Comparison of ENCODE assay signal across 8 mouse cellular contexts in the genomic region with DNA sequence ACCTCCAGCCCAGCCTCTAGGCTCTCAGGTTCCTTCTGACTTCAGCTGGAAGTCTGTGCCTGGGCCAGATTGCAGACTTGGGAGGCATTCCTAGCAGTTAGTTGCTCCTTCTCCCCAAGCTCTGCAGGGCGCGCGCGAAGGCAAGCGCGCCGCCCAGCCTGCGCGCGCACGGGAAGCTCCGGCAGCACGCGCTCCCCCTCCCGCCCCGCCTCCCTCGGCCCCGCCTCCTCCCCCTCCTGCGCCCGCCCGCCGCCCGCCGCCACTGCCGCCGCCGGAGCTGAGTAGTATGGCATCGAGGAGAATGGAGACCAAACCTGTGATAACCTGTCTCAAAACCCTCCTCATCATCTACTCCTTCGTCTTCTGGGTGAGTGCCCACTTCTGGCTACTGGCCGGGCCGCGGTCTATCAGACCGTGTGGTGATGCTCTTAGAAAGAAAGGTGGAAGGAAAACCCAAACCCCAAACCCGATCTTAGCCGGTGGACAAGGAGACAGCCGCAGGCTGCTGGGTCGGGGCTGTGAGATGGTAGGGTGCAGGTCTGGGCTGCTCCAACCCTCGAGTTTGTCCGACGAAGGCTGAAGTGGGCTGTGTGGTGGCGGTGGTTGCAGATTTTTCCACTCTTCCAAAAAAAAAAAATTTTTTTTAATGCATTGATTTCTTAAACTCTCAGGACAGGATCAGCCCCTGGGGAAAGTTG. TPM values are rescaled to one million over a fixed set of nuclear protein-coding genes. Genes with fewer than 3 reads are reported as not detected.
DNase-seq lines count a peak whose midpoint lies in the region; ATAC-seq and TF ChIP-seq lines count a peak whose summit lies in the region.

A gene (plus strand): TSS at position 287 of the 698 bp plus-strand sequence.

- no peaks in the 10 kb centered on the region for H3K9me3 ChIP-seq in embryonic facial prominence, embryonic 13.5 days
- H3K9me3 ChIP-seq in limb, embryonic 12.5 days: no peaks in the 10 kb centered on the region
- H3K9me3 ChIP-seq in midbrain, embryonic 12.5 days: no peaks in the 10 kb centered on the region

- TF ChIP-seq POLR2A in brain, embryonic 14.5 days (IDR thresholded peaks at IDR 0.05; ENCODE audit: borderline replicate concordance, extremely low read depth, insufficient read depth, insufficient read length, poor library complexity, severe bottlenecking): 0 out of 2 replicates have a peak, but pooled peaks have one; percentile 22
- TF ChIP-seq POLR2A in heart, adult 2 months (IDR thresholded peaks at IDR 0.05; ENCODE audit: insufficient read depth, low read depth, low read length): peak; percentile 57; the same call in 1 of the 2 replicates
- 0 out of 2 replicates have a peak, but pooled peaks have one; percentile 11 for TF ChIP-seq POLR2A in small intestine, adult 2 months (IDR thresholded peaks at IDR 0.05; ENCODE audit: low read depth, low read length)

- peak within 1 kb of the TSS; percentile 65 for H3K4me2 ChIP-seq in embryonic facial prominence, embryonic 13.5 days
- peak within 1 kb of the TSS; percentile 63 for H3K4me2 ChIP-seq in limb, embryonic 12.5 days
- peak within 1 kb of the TSS; percentile 56 for H3K4me2 ChIP-seq in midbrain, embryonic 12.5 days (replicated peaks)

- H3K36me3 ChIP-seq in embryonic facial prominence, embryonic 13.5 days: no peaks in the 10 kb centered on the region
- no peaks in the 10 kb centered on the region for H3K36me3 ChIP-seq in heart, adult 2 months (ENCODE audit: control insufficient read depth, insufficient read depth, low read length)
- no peaks in the 10 kb centered on the region for H3K36me3 ChIP-seq in limb, embryonic 12.5 days
- no peaks in the 10 kb centered on the region for H3K36me3 ChIP-seq in midbrain, embryonic 12.5 days
- H3K36me3 ChIP-seq in small intestine, adult 2 months (ENCODE audit: control insufficient read depth, insufficient read depth, low read length): no peaks in the 10 kb centered on the region

- peak; percentile 79 for ATAC-seq in embryonic facial prominence, embryonic 13.5 days (ENCODE audit: insufficient number of reproducible peaks, insufficient read depth, low FRiP score, low TSS enrichment, low read depth)
- peak; percentile 71; the same call in 1 of the 2 replicates for ATAC-seq in limb, embryonic 12.5 days (ENCODE audit: insufficient number of reproducible peaks, insufficient read depth, low FRiP score, low TSS enrichment, low read depth)
- ATAC-seq in midbrain, embryonic 12.5 days (ENCODE audit: low FRiP score, low read depth): peak; percentile 88

- peak within 1 kb of the TSS; percentile 66 for H3K9ac ChIP-seq in embryonic facial prominence, embryonic 13.5 days
- peak within 1 kb of the TSS; percentile 73 for H3K9ac ChIP-seq in heart, adult 2 months (ENCODE audit: low read depth, low read length)
- peak within 1 kb of the TSS; percentile 51 for H3K9ac ChIP-seq in limb, embryonic 12.5 days (replicated peaks)
- peak within 1 kb of the TSS; percentile 57 for H3K9ac ChIP-seq in midbrain, embryonic 12.5 days (replicated peaks)

- WGBS in embryonic facial prominence, embryonic 13.5 days: 23% methylated on average over 27 of the region's 41 CpGs
- 14% methylated on average over 36 of the region's 41 CpGs for WGBS in heart, adult 2 months
- WGBS in limb, embryonic 12.5 days: 19% methylated on average over 34 of the region's 41 CpGs
- WGBS in midbrain, embryonic 12.5 days: 19% methylated on average over 18 of the region's 41 CpGs
- 11% methylated on average over 24 of the region's 41 CpGs for WGBS in small intestine, adult 2 months

- no peak for TF ChIP-seq EP300 in heart, adult 2 months (IDR thresholded peaks at IDR 0.05; ENCODE audit: insufficient read depth, low read depth, low read length)

- H3K27me3 ChIP-seq in embryonic facial prominence, embryonic 13.5 days: peaks cover 14% of the 10 kb centered on the region
- no peaks in the 10 kb centered on the region for H3K27me3 ChIP-seq in heart, adult 2 months (ENCODE audit: control insufficient read depth, insufficient read depth, low read length)
- H3K27me3 ChIP-seq in limb, embryonic 12.5 days: peaks cover 10% of the 10 kb centered on the region
- H3K27me3 ChIP-seq in midbrain, embryonic 12.5 days: no peaks in the 10 kb centered on the region
- H3K27me3 ChIP-seq in small intestine, adult 2 months (ENCODE audit: control insufficient read depth, insufficient read depth, low read length): no peaks in the 10 kb centered on the region

- H3K4me1 ChIP-seq in embryonic facial prominence, embryonic 13.5 days: no peaks in the 10 kb centered on the region
- no peaks in the 10 kb centered on the region; the same call in 1 of the 2 replicates for H3K4me1 ChIP-seq in heart, adult 2 months (ENCODE audit: control insufficient read depth, insufficient read depth, low read length)
- H3K4me1 ChIP-seq in limb, embryonic 12.5 days (replicated peaks): no peaks in the 10 kb centered on the region
- H3K4me1 ChIP-seq in midbrain, embryonic 12.5 days: 0 out of 2 replicates have a peak, but pooled peaks cover 2% of the 10 kb centered on the region
- 0 out of 2 replicates have a peak, but pooled peaks cover 2% of the 10 kb centered on the region for H3K4me1 ChIP-seq in small intestine, adult 2 months (ENCODE audit: control insufficient read depth, insufficient read depth, insufficient read length, low read length)

- H3K4me3 ChIP-seq in embryonic facial prominence, embryonic 13.5 days: peak within 1 kb of the TSS; percentile 50
- H3K4me3 ChIP-seq in heart, adult 2 months: peak within 1 kb of the TSS; percentile 56
- peak within 1 kb of the TSS; percentile 47 for H3K4me3 ChIP-seq in limb, embryonic 12.5 days (replicated peaks)
- peak within 1 kb of the TSS; percentile 50 for H3K4me3 ChIP-seq in midbrain, embryonic 12.5 days
- H3K4me3 ChIP-seq in small intestine, adult 2 months (ENCODE audit: low read depth, low read length): peak within 1 kb of the TSS; percentile 95

- intact Hi-C loops in heart, adult 2 months (cut with DNase I): loop anchor here (5.0 kb wide), 3 partner anchors 72 to 253 kb away; no protein-coding TSS in a partner anchor

- TF ChIP-seq CTCF in brain, embryonic 14.5 days (IDR thresholded peaks at IDR 0.05; ENCODE audit: borderline replicate concordance, extremely low read depth, insufficient read depth, insufficient read length): no peak
- peak; percentile 29 for TF ChIP-seq CTCF in heart, adult 2 months (IDR thresholded peaks at IDR 0.05)
- TF ChIP-seq CTCF in small intestine, adult 2 months (IDR thresholded peaks at IDR 0.05; ENCODE audit: extremely low read depth, insufficient read length, insufficient replicate concordance, low read depth, low read length): no peak

- no peak within 1 kb of the TSS for H3K27ac ChIP-seq in embryonic facial prominence, embryonic 13.5 days
- H3K27ac ChIP-seq in heart, adult 2 months: peak within 1 kb of the TSS; percentile 80
- no peak within 1 kb of the TSS for H3K27ac ChIP-seq in limb, embryonic 12.5 days
- H3K27ac ChIP-seq in midbrain, embryonic 12.5 days (replicated peaks): peak within 1 kb of the TSS; percentile 39; the same call in 1 of the 2 replicates
- H3K27ac ChIP-seq in small intestine, adult 2 months (ENCODE audit: insufficient read depth, low read depth, low read length): peak within 1 kb of the TSS; percentile 51

- DNase-seq in brain, embryonic 14.5 days (ENCODE audit: low read depth): peak; percentile 88
- DNase-seq in heart, adult 2 months: peak; percentile 60 to 62
- peak; percentile 59 for DNase-seq in kidney, adult 18-20 months
- DNase-seq in natural killer cell, adult 2 months (ENCODE audit: low spot score in 2 of 2): no peak

- no peaks in the 10 kb centered on the region for H3K79me2 ChIP-seq in heart, adult 2 months (replicated peaks; ENCODE audit: control insufficient read depth, insufficient read depth, low read length)

RNA-seq across cellular contexts. Expression of the gene that starts here (rescaled TPM):
- 230 and 262 TPM in 2 replicates for polyA plus RNA-seq in brain, embryonic 14.5 days (2012; rRNA removed)
- 63.8 and 65.5 TPM in 2 replicates for polyA plus RNA-seq in embryonic facial prominence, embryonic 13.5 days (2015; fragmentation: Nextera tagmentation; extraction: Ambion mirVana)
- 100 to 1,000 TPM; 120 to 128 TPM for total RNA-seq in heart, adult 2 months (2021)
- polyA plus RNA-seq in heart, adult 2 months (2012; rRNA removed): 150 and 197 TPM in 2 replicates
- polyA plus RNA-seq in limb, embryonic 12.5 days (2016; fragmentation: Nextera tagmentation; extraction: Ambion mirVana): 44.7 and 50.5 TPM in 2 replicates
- 76.7 and 93.1 TPM in 2 replicates for polyA plus RNA-seq in midbrain, embryonic 12.5 days (2016; fragmentation: Nextera tagmentation; extraction: Ambion mirVana)
- polyA plus RNA-seq in small intestine, adult 2 months (2012; rRNA removed): 36.1 and 71.2 TPM in 2 replicates

Comparison
In these comparisons a context has a peak if more than half of its experiments do, and no peak if none do; other contexts are left out.
1. DNase-seq: peak in brain, embryonic 14.5 days (single experiment), heart, adult 2 months (2 of 2) and kidney, adult 18-20 months (single experiment); none in natural killer cell, adult 2 months (0 of 2).
2. H3K27ac ChIP-seq: peak in heart, adult 2 months (single experiment), midbrain, embryonic 12.5 days (single experiment) and small intestine, adult 2 months (single experiment); none in embryonic facial prominence, embryonic 13.5 days (single experiment) and limb, embryonic 12.5 days (single experiment).
3. Peak in every context shown above with its lines, with median percentiles within 50 percentile points of each other: POLR2A ChIP-seq, ATAC-seq, H3K4me2 ChIP-seq, H3K4me3 ChIP-seq and H3K9ac ChIP-seq.